Mouse (Mus musculus) hindbrain, postnatal 0 days (tissue): ENCODE results near the gene Ofcc1. TPM values are rescaled to one million over a fixed set of nuclear protein-coding genes. Genes with fewer than 3 reads are reported as not detected.

Experiments used
- ATAC-seq: fragments of 200-750 bp; cut with Nextera tagmentation; 2 replicates; pipeline ENCODE4 v1.8.0; 2017; ENCODE audit warnings: mild to moderate bottlenecking, moderate TSS enrichment, moderate library complexity
- DNase-seq: peaks from one replicate; pipeline ENCODE4 v3.0.0-alpha.2; 2015; ENCODE audit warnings: low spot score
- H3K27ac ChIP-seq: fragments of 300-500 bp; sonication (generic); 2 replicates; pipeline ENCODE4 v1.5.1; 2014; ENCODE audit warnings: mild to moderate bottlenecking
- H3K27me3 ChIP-seq: fragments of 300-500 bp; sonication (generic); 2 replicates; pipeline ENCODE4 v1.6.1; 2014; ENCODE audit warnings: low read length, mixed read lengths; ENCODE audit not compliant: insufficient read depth
- H3K36me3 ChIP-seq: fragments of 300-500 bp; sonication (generic); 2 replicates; pipeline ENCODE4 v1.6.1; 2014; ENCODE audit warnings: low read length, mixed read lengths; ENCODE audit not compliant: insufficient read depth
- H3K4me1 ChIP-seq: fragments of 300-500 bp; sonication (generic); 2 replicates; pipeline ENCODE4 v1.6.1; 2014; ENCODE audit warnings: antibody characterized with exemption, low read length, mixed read lengths; ENCODE audit not compliant: insufficient read depth
- H3K4me2 ChIP-seq: fragments of 300-500 bp; sonication (generic); 2 replicates; pipeline ENCODE4 v1.6.1; 2014; ENCODE audit warnings: low read depth, mild to moderate bottlenecking, low read length, moderate library complexity, mixed read lengths
- H3K4me3 ChIP-seq: fragments of 300-500 bp; sonication (generic); 2 replicates; pipeline ENCODE4 v1.5.1; 2014; ENCODE audit warnings: low read length
- H3K9ac ChIP-seq: fragments of 300-500 bp; sonication (generic); replicated peaks from 2 replicates; pipeline ENCODE4 v1.6.1; 2014; ENCODE audit warnings: mild to moderate bottlenecking, low read length, moderate library complexity, mixed read lengths
- H3K9me3 ChIP-seq: fragments of 300-500 bp; sonication (generic); 2 replicates; pipeline ENCODE4 v1.6.1; 2016; ENCODE audit warnings: low read length, mixed read lengths
- CTCF ChIP-seq: IDR thresholded peaks from 2 replicates; pipeline ENCODE4 v1.5.1; 2016; ENCODE audit warnings: antibody characterized with exemption, control low read depth, low read depth
- WGBS: fragments of 180-500 bp; shearing (Covaris S2); extraction: QIAGEN DNeasy Blood & Tissue Kit; methylation state at CpG from one replicate; pipeline ENCODE4 v1.1.7; 2014; 5-methylcytosine and 5-hydroxymethylcytosine counted together
- polyA plus RNA-seq: library from polyadenylated mRNA; unstranded; fragments of >200 nt; fragmentation: Nextera tagmentation; extraction: Ambion mirVana; gene quantifications from 2 replicates; pipeline ENCODE4 v1.2.1, GENCODE M21; 2015
- total RNA-seq: library from RNA; depleted of rRNA; stranded (reverse); fragments of >200 nt; gene quantifications from 2 replicates; pipeline ENCODE4 v1.2.3, GENCODE M21; 2014

Gene Ofcc1
- total and polyA plus RNA-seq, 2 experiments from 2014 or later, result 0.11 to 0.78 TPM

DNA sequence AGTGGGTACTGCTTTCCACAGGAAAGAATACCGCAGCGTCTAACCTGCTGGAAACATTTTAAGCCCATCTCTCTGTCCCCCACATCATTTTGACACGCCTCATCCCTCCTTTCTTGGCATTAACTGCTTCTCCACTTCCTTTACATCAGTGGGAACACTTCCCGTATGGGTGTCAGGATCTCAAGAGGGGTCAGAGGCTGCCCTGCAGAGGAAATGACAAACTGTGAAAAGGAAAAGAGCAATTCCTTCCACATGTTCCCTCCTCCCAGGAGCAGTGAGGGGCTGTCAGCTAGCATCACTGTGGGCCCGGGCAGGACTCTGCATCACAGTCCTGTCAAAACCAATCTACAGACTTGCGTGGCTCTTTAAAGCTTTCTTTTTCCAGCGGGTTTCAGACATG, 193.4 kb downstream of the Ofcc1 start:
- no peak overlapping the region for H3K27ac ChIP-seq
- DNase-seq, result no peak
- no peak overlapping the region for H3K9ac ChIP-seq

DNA sequence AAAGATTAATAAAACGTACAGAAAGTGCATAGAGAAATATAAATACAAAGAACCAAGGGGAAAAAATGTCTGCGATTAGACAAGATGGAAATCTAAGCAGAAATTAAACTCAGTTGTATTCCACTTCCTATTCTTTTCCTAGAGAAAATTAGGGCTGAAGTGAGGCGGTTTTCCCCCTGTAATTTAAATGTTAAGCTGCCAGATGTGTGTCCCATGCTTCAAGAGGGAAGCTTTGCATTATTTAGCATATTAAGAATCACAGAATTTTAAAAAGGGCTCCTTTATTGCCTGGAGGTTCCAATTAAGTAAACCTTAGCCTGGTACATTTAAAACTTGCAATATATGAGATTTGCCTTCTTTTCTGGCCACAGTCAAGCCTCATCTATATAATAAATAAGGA, 205.8 kb downstream of the Ofcc1 start:
- no peaks in the 10 kb centered on the region for H3K27me3 ChIP-seq
- TF ChIP-seq CTCF, result no peak
- ATAC-seq, result no peak
- H3K4me2 ChIP-seq, result no peak overlapping the region
- no peaks in the 10 kb centered on the region for H3K9me3 ChIP-seq
- H3K9ac ChIP-seq, result no peak overlapping the region
- H3K27ac ChIP-seq, result no peak overlapping the region
- H3K4me1 ChIP-seq, result no peaks in the 10 kb centered on the region
- no peak for DNase-seq
- H3K36me3 ChIP-seq, result no peaks in the 10 kb centered on the region
- no peak overlapping the region for H3K4me3 ChIP-seq
- 61% methylated on average over 3 of the region's 3 CpGs for WGBS

More for the DNA sequence above, 193.4 kb downstream of the Ofcc1 start:
- Histone ChIP-seq H3K27me3 (no peaks in the 10 kb centered on the region), H3K36me3 (no peaks in the 10 kb centered on the region), H3K4me3 (no peak overlapping the region), H3K9me3 (no peaks in the 10 kb centered on the region), H3K4me2 (no peak overlapping the region), H3K4me1 (no peaks in the 10 kb centered on the region)
- 74% methylated on average over 7 of the region's 7 CpGs for WGBS
- ATAC-seq, result no peak
- no peak for TF ChIP-seq CTCF

DNA sequence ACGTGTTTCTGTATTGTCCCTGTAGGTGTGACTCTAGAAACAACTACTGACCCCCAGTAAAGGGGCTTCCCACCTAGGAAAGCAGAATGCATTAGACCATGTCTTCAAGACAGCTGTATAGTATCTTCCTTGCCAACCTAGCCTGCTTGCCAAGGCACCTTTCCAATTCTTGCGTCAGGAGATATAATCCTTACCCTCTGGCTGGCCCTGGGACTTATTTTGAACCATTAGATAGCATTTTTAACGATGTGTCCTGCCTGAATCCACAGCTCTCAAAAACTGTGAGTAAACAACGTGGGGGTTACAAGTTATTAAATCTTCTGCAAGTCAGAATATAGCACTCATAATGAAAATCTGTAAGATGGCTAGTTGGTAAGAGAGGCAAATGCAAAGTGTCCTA, 221.3 kb downstream of the Ofcc1 start:
- no peak overlapping the region for H3K4me2 ChIP-seq
- no peak for TF ChIP-seq CTCF
- H3K27me3 ChIP-seq, result no peaks in the 10 kb centered on the region
- DNase-seq, result no peak
- ATAC-seq, result no peak
- no peaks in the 10 kb centered on the region for H3K9me3 ChIP-seq
- no peaks in the 10 kb centered on the region for H3K36me3 ChIP-seq
- no peak overlapping the region for H3K9ac ChIP-seq
- no peak overlapping the region for H3K4me3 ChIP-seq
- H3K27ac ChIP-seq, result no peak overlapping the region
- 79% methylated on average over 4 of the region's 4 CpGs for WGBS
- H3K4me1 ChIP-seq, result no peaks in the 10 kb centered on the region

DNA sequence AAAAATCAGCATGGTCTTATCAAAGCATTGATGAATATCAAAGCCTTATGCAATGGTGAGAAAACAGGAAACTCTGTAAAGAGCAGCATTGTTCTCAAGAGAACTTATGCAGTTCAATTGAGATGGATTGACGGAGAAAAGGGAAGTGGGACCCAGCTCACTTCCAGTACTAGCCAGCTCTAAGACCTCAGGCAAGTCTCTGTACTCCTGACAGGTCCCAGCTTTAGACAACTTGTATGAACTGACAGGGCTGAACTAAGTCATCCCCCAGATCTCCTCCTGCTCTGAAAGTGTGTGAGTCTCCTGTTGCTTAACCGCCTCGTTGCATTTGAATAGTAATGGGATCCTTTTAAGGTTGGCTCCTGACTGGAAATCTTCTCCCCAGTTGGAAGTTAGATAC, 225.2 kb downstream of the Ofcc1 start:
- ATAC-seq (no peak), DNase-seq (no peak)
- Histone ChIP-seq H3K4me3 (no peak overlapping the region), H3K4me1 (no peaks in the 10 kb centered on the region), H3K27ac (no peak overlapping the region), H3K4me2 (no peak overlapping the region), H3K9me3 (no peaks in the 10 kb centered on the region), H3K27me3 (no peaks in the 10 kb centered on the region), H3K36me3 (no peaks in the 10 kb centered on the region), H3K9ac (no peak overlapping the region)
- TF ChIP-seq CTCF, result no peak
- 42% methylated on average over 3 of the region's 3 CpGs for WGBS

DNA sequence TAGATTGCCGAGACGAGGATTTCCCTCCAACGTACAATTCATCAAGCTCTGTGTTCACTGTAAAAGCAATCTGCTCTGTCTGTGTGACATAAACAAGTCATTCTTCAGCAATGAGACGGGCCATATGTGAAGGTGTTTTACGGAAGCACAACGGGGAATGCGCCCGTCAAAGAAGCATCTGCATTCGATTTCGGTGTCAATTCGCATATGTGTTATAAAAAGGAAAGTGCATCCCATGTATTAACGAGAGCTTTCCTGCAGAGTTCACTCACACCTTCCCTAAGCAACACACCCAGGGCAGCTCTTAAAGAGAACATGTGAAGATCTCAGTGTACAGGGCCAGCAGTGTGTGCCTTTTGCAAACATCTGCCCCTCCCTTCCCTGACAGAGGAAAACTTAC, 225.6 kb downstream of the Ofcc1 start:
- Histone ChIP-seq H3K27ac (no peak overlapping the region), H3K27me3 (no peaks in the 10 kb centered on the region), H3K4me1 (no peaks in the 10 kb centered on the region), H3K36me3 (no peaks in the 10 kb centered on the region), H3K4me3 (no peak overlapping the region), H3K9me3 (no peaks in the 10 kb centered on the region), H3K4me2 (no peak overlapping the region), H3K9ac (no peak overlapping the region)
- DNase-seq (no peak), ATAC-seq (no peak)
- no peak for TF ChIP-seq CTCF
- WGBS, result 74% methylated on average over 12 of the region's 12 CpGs

DNA sequence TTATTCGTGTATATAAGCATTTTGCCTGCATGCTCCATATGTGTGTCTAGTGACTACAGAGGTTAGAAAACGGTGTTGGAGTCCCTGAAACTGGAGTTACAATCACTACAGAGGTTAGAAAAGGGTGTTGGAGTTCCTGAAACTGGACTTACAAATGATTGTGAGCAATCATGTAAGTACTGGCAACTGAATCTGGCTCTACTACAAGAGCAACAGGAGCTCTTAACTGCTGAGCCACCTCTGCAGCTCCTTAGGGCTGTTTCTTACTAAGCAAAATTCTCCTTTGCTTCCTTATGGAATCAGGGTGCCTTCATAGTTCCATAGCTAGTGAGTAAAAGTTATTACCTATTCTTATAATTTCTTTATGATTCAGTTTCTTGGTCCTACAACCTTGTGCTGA, 237.4 kb downstream of the Ofcc1 start:
- H3K9me3 ChIP-seq, result no peaks in the 10 kb centered on the region
- no peak overlapping the region for H3K4me2 ChIP-seq
- no peaks in the 10 kb centered on the region for H3K27me3 ChIP-seq
- 80% methylated on average over 2 of the region's 2 CpGs for WGBS
- ATAC-seq (no peak), DNase-seq (no peak)
- H3K36me3 ChIP-seq, result no peaks in the 10 kb centered on the region
- no peak overlapping the region for H3K9ac ChIP-seq
- H3K4me1 ChIP-seq, result no peaks in the 10 kb centered on the region
- H3K4me3 ChIP-seq, result no peak overlapping the region
- TF ChIP-seq CTCF, result no peak
- no peak overlapping the region for H3K27ac ChIP-seq

DNA sequence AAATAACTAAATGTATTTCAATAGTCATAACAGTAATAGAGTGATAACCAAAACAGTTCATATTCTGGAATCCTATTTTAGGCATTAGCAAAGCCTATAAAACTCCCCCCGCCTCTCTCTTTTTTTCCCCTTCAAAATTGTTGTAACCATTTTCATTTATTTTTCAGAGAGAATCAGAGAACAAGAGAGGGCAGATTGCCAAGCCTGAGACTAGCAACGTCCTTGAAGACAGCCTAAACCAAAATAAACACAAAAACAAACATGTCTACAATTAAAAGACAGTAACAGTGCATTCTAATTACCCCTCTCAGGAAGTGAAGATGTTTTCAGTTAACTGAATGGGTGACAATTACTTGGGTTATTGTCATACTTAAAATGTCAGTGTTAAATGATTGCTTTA, 248.9 kb downstream of the Ofcc1 start:
- no peak overlapping the region for H3K4me3 ChIP-seq
- ATAC-seq, result no peak
- no peaks in the 10 kb centered on the region for H3K9me3 ChIP-seq
- TF ChIP-seq CTCF, result no peak
- WGBS, result 45% methylated on average over 2 of the region's 2 CpGs
- H3K27ac ChIP-seq, result no peak overlapping the region
- H3K4me1 ChIP-seq, result no peaks in the 10 kb centered on the region
- H3K4me2 ChIP-seq, result no peak overlapping the region
- H3K9ac ChIP-seq, result no peak overlapping the region
- no peak for DNase-seq
- H3K27me3 ChIP-seq, result no peaks in the 10 kb centered on the region
- H3K36me3 ChIP-seq, result no peaks in the 10 kb centered on the region

DNA sequence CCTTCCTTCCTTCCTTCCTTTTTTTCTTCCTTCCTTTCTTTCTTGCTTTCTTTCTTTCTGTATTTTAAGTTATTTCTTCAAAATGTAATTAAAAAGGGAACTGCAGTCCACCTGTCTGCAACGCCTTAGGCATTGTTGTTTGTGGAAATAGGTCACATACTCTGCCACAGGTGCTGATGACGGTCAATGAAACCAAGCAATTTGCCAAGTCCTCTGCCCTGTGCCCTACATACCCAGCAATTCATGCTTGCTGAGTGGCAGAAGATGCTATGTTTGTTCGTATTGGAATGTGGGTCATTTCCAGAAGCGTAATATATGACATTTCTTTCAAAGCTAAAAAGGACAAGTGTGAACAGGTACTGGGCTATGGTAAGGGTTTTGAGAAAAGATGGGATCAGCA, 285.0 kb downstream of the Ofcc1 start:
- no peak for TF ChIP-seq CTCF
- no peak for ATAC-seq

More for the DNA sequence above, 285.0 kb downstream of the Ofcc1 start:
- no peaks in the 10 kb centered on the region for H3K4me1 ChIP-seq
- no peaks in the 10 kb centered on the region for H3K36me3 ChIP-seq
- no peak overlapping the region for H3K4me2 ChIP-seq
- 85% methylated on average over 4 of the region's 4 CpGs for WGBS
- no peak overlapping the region for H3K4me3 ChIP-seq
- no peaks in the 10 kb centered on the region for H3K27me3 ChIP-seq
- no peak overlapping the region for H3K9ac ChIP-seq
- no peak overlapping the region for H3K27ac ChIP-seq
- H3K9me3 ChIP-seq, result no peaks in the 10 kb centered on the region
- no peak for DNase-seq
